Mouse (Mus musculus): ENCODE measurements around the gene Pcyt2. TPM values are rescaled to one million over a fixed set of nuclear protein-coding genes. Genes with fewer than 3 reads are reported as not detected.
"Not testable (repeated sequence)": the region's sequence is repeated elsewhere in the genome, so short reads cannot be mapped to it uniquely, and the experiment has no call there.

Pcyt2 gene
- polyA plus RNA-seq, 1 experiment = 238 TPM

DNA sequence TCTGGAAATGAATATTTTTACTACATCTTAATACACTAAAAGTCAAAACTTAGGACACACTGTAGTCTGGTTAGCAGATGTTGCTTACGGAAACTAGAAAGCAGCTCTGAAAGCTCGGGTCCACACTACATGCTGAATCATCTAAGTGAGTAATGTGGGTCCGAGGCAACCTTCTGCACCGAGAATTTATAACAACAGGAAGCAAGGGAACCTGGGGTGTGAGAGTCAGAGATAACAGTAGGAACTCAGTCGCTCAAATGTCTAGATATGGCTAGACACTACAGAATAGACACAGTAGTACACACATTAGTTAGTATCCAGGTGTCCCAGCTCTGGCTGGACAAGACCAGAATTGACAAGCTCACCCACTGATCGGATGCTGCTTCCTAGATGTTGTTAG is 29.2 kb downstream of the Pcyt2 start:
- WGBS = 75% methylated on average over 6 of the region's 6 CpGs
- DNase-seq = no peak
- TF ChIP-seq CTCF (IDR thresholded peaks at IDR 0.05; ENCODE audit: insufficient read depth, low read length) (no peak), POLR2A (IDR thresholded peaks at IDR 0.05; ENCODE audit: borderline replicate concordance, extremely low read depth, low read depth, low read length) (no peak)
- no peak overlapping the region for H3K4me3 ChIP-seq (replicated peaks; ENCODE audit: extremely low read depth, low read depth, low read length)
- no peaks in the 10 kb centered on the region for H3K4me1 ChIP-seq (ENCODE audit: control insufficient read depth, insufficient read depth, low read length)

DNA sequence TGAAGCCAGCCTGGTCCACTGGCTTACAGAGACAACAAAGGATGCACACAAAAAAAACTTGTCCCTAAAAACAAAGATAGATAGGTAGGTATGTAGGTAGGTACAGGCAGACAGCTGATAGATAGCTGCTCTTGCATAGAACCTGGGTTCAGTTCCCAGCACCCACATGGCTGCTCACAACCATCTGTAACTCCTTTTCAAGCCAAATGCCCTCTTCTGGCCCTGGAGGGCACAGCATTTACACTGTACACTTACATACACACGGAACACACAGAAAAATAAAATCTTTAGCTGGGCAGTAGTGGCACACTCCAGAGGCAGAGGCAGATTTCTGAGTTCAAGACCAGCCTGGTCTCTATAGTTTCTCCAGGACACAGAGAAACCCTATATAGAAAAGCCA is 33.8 kb downstream of the Pcyt2 start:
- no peak for DNase-seq
- WGBS = 100% methylated on average over 1 of the region's 1 CpGs
- TF ChIP-seq POLR2A (IDR thresholded peaks at IDR 0.05; ENCODE audit: borderline replicate concordance, extremely low read depth, low read depth, low read length) = no peak
- no peak for TF ChIP-seq CTCF (IDR thresholded peaks at IDR 0.05; ENCODE audit: insufficient read depth, low read length)
- Histone ChIP-seq H3K4me3 (replicated peaks; ENCODE audit: extremely low read depth, low read depth, low read length) (no peak overlapping the region), H3K4me1 (ENCODE audit: control insufficient read depth, insufficient read depth, low read length) (peaks cover 15% of the 10 kb centered on the region)

GRCm38 (mm10) chr11:120582982-120583293 is 34.8 kb downstream of the Pcyt2 start:
- peaks cover 17% of the 10 kb centered on the region for H3K4me1 ChIP-seq (ENCODE audit: control insufficient read depth, insufficient read depth, low read length)
- DNase-seq; H3K4me3 ChIP-seq (replicated peaks; ENCODE audit: extremely low read depth, low read depth, low read length): not testable (repeated sequence)
- WGBS = 92% methylated on average over 2 of the region's 2 CpGs

DNA sequence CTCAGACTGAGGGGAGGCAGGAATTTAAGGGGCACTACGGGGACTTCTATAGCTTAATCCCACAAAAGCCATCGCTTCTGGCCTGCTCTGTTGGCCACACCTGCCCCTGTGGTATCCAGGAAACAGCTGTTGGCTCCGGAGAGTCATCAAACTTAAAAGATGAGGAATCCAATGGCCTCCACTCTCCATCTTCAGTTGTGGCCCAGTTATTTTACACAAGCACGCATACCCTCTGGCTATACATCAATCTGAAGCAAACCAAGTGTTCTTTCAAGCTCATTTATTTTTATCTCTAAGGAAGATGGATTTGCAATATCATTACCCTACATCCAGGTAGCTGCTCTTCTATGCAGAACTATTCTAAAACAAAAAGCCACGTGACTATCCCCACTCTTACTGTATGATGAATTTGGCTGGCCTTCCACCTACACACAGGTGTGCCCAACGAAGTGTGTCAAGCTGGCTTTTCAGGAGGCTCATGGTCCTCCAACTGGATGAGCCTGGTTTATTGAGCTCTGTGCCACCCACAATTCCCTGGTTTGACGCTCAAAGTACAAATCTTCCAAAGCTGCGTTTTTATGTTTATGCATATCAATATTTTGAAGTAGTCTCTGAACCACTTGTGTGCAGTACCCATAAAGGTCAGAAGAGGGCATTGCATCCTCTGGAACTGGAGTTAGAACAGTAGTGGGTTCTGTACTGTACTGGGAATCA is 35.3 kb downstream of the Pcyt2 start:
- TF ChIP-seq CTCF (IDR thresholded peaks at IDR 0.05; ENCODE audit: insufficient read depth, low read length) (peak; percentile 27; the same call in 1 of the 2 replicates), POLR2A (IDR thresholded peaks at IDR 0.05; ENCODE audit: borderline replicate concordance, extremely low read depth, low read depth, low read length) (no peak)
- peak overlapping the region; percentile 97 for H3K4me3 ChIP-seq (replicated peaks; ENCODE audit: extremely low read depth, low read depth, low read length)
- WGBS = 50% methylated on average over 8 of the region's 8 CpGs
- DNase-seq = peak; percentile 32
- H3K4me1 ChIP-seq (ENCODE audit: control insufficient read depth, insufficient read depth, low read length) = peaks cover 17% of the 10 kb centered on the region

DNA sequence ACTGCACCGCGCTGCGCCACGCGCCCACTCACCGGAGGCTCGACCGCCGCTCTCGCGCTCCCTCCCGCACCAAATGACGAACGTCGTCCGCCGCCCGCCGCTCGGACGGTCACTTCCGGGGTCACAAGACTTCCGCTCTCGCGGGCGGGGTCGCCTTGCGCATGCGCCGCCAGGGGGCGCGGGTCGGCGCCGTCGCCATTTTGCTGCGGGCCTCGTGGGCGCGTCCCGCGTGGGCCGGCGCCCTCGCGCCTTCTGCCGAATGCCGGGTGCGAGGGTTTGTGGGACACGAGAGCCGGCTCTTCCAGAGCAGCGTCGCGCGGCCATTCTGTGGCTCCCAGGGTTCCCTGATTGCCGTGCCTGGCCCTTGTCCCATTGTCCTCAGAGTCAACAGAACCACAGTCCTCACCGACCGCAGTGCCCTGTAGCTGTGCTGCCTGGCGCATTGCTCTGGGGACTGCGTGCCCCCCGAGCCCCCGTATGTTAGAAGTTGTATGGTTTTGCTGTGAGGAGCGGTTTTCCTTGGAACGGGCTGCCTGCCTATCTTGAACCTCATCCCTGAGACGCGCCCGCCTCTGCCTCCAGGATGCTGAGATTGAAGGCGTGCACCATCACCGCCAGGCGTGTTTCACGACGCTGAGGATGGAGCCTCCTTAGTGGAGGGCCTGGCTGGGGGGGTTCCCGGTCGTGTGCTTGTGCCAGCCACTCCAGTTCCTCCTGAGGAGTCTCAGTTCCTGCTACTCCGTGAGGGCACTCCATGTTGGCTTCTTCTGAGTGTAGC is 36.1 kb downstream of the Pcyt2 start, which contains the start of gene Arhgdia:
TSS of gene Arhgdia (minus strand) at position 135 of the 778 bp plus-strand sequence.
- peak within 1 kb of the TSS; percentile 97 for H3K4me3 ChIP-seq (replicated peaks; ENCODE audit: extremely low read depth, low read depth, low read length)
- peaks cover 17% of the 10 kb centered on the region for H3K4me1 ChIP-seq (ENCODE audit: control insufficient read depth, insufficient read depth, low read length)
- peak; percentile 89 for DNase-seq
- TF ChIP-seq CTCF (IDR thresholded peaks at IDR 0.05; ENCODE audit: insufficient read depth, low read length) (no peak), POLR2A (IDR thresholded peaks at IDR 0.05; ENCODE audit: borderline replicate concordance, extremely low read depth, low read depth, low read length) (peak; percentile 92)
- 2% methylated on average over 69 of the region's 75 CpGs for WGBS

GRCm38 (mm10) chr11:120580871-120581331 is 36.8 kb downstream of the Pcyt2 start:
- peaks cover 17% of the 10 kb centered on the region for H3K4me1 ChIP-seq (ENCODE audit: control insufficient read depth, insufficient read depth, low read length)
- DNase-seq = peak; percentile 58
- WGBS = under 1% methylated on average over 35 of the region's 44 CpGs
- H3K4me3 ChIP-seq (replicated peaks; ENCODE audit: extremely low read depth, low read depth, low read length) = peak overlapping the region; percentile 97
- TF ChIP-seq POLR2A (IDR thresholded peaks at IDR 0.05; ENCODE audit: borderline replicate concordance, extremely low read depth, low read depth, low read length) = no peak
- TF ChIP-seq CTCF (IDR thresholded peaks at IDR 0.05; ENCODE audit: insufficient read depth, low read length) = no peak

GRCm38 (mm10) chr11:120580190-120580589 is 37.5 kb downstream of the Pcyt2 start:
- TF ChIP-seq POLR2A (IDR thresholded peaks at IDR 0.05; ENCODE audit: borderline replicate concordance, extremely low read depth, low read depth, low read length) (no peak), CTCF (IDR thresholded peaks at IDR 0.05; ENCODE audit: insufficient read depth, low read length) (no peak)
- WGBS = 32% methylated on average over 7 of the region's 7 CpGs
- H3K4me3 ChIP-seq (replicated peaks; ENCODE audit: extremely low read depth, low read depth, low read length) = peak overlapping the region; percentile 97
- peak; percentile 45 for DNase-seq
- H3K4me1 ChIP-seq (ENCODE audit: control insufficient read depth, insufficient read depth, low read length) = peaks cover 17% of the 10 kb centered on the region

DNA sequence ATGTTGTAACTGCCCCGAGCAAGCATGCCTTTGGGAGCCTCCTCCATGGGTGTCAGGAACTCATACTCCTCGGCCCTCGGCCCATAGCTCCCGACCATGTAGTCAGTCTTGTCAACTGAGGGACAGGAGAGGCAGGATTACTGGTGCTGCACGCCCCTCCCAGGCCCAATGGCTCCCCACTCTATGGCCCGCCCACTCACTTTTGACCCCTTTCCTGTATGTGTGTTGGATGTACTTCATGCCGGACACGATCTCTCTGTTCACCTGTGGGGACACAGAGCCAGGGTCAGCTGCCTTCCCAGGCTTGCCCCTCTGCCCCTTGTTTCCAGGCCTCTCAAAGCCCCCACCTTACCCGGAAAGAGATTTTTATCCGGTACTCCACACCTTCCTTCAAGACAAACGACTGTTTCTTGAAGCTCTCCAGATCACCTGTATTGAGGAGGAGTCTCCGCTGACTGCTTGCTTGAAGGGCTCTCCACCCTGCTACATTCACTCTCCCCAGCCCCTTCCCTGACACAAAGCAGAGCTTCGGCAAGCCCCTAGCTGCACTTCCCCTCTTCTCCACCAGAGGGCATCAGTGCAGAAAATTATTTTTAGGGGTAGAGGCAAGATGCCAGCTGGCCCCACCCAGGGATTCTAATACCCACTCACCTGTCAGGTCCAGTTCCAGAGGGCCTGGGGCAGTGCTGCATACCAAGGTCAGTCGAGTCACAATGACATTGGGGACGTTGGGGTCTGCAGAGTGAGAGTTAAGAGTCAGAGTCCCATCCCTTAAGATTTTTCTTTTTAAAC is 38.2 kb downstream of the Pcyt2 start:
- H3K4me1 ChIP-seq (ENCODE audit: control insufficient read depth, insufficient read depth, low read length) = peaks cover 17% of the 10 kb centered on the region
- WGBS = 44% methylated on average over 15 of the region's 15 CpGs
- DNase-seq = peak; percentile 78
- peak overlapping the region; percentile 36 for H3K4me3 ChIP-seq (replicated peaks; ENCODE audit: extremely low read depth, low read depth, low read length)
- TF ChIP-seq CTCF (IDR thresholded peaks at IDR 0.05; ENCODE audit: insufficient read depth, low read length) = peak; percentile 75
- no peak for TF ChIP-seq POLR2A (IDR thresholded peaks at IDR 0.05; ENCODE audit: borderline replicate concordance, extremely low read depth, low read depth, low read length)

DNA sequence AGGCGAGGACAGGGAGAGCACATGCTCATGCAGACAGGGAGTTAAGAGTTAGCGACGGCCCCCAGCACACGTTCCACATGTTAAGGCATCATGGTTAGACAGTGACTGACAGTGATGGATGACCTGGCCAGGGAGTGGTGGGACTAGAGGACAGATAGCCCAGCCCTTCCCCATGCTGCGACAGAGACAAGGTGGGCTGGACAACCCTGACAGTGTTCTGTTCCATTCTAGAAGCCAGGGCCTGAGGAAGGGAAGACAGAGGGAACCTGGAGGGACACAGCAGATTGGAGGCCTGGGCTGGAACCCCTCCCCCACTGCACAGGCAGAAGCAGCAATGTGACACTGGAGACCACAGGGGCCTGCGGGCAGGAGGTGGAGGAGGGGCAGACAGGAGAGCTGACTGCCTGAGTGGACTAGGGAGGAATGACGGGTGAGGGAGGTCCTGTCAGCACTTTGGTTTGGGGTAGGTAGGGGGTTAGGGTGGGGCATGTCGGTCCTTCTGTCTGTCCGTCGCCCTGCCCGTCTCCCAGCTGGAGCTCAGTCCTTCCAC is 39.0 kb downstream of the Pcyt2 start:
- H3K4me3 ChIP-seq (replicated peaks; ENCODE audit: extremely low read depth, low read depth, low read length) = no peak overlapping the region
- WGBS = 80% methylated on average over 11 of the region's 11 CpGs
- DNase-seq = no peak

More for the DNA sequence above, 39.0 kb downstream of the Pcyt2 start:
- H3K4me1 ChIP-seq (ENCODE audit: control insufficient read depth, insufficient read depth, low read length) = peaks cover 20% of the 10 kb centered on the region
- TF ChIP-seq CTCF (IDR thresholded peaks at IDR 0.05; ENCODE audit: insufficient read depth, low read length) = no peak
- TF ChIP-seq POLR2A (IDR thresholded peaks at IDR 0.05; ENCODE audit: borderline replicate concordance, extremely low read depth, low read depth, low read length) = 0 out of 2 replicates have a peak, but pooled peaks have one; percentile 6
